Mouse (Mus musculus) neutrophil, adult 83 days (primary cell): ENCODE results near the gene Etd. TPM values are rescaled to one million over a fixed set of nuclear protein-coding genes. Genes with fewer than 3 reads are reported as not detected.

ENCODE experiments used
- total RNA-seq, 2 experiments: library from RNA; stranded (reverse); gene quantifications; one replicate each; pipeline ENCODE4 v1.2.4; 2023

The Etd gene
- not detected for total RNA-seq

GRCm38 (mm10) chrX:53434618-53435017 is at the start of gene Etd:
Gene Etd, plus strand, starts transcription at chrX:53434918.

Other genes starting within 250 kb of the Etd start
- gene Plac1, start 194.8 kb upstream of the Etd start, total RNA-seq, result not detected
- 1 to 10 TPM; 6.6 to 7.6 TPM for gene Fam122b, start 165.1 kb upstream of the Etd start, total RNA-seq
- gene Fam122c, start 161.5 kb upstream of the Etd start, total RNA-seq, result not detected
- gene Mospd1, start 64.4 kb upstream of the Etd start, total RNA-seq, result 10 to 100 TPM; 21.1 to 22.6 TPM
- gene Rtl8c, start 173.1 kb downstream of the Etd start, total RNA-seq, result 1 to 10 TPM; 1.4 to 1.7 TPM
- not detected for gene Gm14597, start 174.1 kb downstream of the Etd start, total RNA-seq
- gene Rtl8a, start 208.8 kb downstream of the Etd start, total RNA-seq, result 10 to 100 TPM in 1 of 2 experiments, 1 to 10 TPM in 1; 7.5 to 13.9 TPM
- 1 to 10 TPM; 7.0 to 9.0 TPM for gene Rtl8b, start 235.5 kb downstream of the Etd start, total RNA-seq